Mouse (Mus musculus): ENCODE data around the gene Slc41a2.

Gene Slc41a2

DNA sequence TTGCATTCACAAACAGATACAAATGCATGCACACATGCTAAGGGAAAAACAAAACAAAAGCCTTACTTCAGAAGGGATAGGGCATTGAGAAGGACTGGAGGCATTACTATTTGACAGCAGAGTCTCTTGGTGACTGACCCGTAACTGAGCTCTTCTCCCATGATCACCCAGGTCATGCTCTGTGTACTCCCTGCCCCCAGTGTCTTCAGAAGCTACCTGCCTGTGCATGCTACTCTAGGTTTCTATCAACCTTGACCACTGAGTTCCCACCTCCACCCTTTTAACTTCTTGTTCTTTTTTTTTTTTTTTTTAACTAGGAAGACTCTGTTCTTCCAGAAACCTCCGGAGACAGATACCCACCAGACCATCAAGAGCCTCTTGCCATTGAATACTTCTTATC is 13.0 kb upstream of the Slc41a2 start:
- no peak for DNase-seq

DNA sequence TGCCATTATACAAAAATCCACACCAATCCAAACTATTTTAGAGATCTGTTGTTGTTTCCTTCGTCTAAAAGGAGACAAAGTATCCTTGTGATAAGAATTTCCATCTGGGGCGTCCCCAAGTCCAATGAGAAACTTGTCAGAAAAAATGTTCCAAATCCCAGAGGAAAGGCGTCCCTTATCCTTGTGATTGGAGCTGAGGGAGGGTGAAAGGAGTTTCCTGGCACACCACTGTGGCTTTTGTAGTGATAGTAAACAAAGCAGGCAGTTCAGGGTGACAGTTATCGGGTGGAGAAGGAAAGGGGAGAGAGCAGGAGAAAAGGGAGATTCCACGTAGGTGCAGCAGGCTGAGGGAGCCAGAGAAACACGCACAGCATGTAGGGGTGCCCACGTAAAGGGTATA is 9.8 kb upstream of the Slc41a2 start:
- DNase-seq = no peak

DNA sequence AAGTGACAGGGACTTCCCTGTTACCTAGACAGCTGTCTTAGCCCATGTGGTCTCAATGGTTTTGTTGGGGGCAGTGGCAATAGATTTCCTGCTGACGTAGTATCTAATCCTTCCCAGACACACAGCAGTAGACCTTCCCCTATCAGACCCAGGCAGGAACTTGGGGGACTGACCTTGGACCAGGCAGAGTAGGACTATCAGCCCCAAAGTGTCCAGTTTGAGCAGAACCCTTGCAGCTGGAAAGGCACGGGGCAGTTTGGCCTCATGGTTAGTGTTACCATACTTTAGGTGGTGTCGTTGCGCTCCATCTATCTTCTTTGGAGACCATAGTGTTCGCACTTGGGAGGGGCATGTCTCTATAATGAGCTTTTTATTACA is 8.7 kb upstream of the Slc41a2 start:
- no peak for DNase-seq

DNA sequence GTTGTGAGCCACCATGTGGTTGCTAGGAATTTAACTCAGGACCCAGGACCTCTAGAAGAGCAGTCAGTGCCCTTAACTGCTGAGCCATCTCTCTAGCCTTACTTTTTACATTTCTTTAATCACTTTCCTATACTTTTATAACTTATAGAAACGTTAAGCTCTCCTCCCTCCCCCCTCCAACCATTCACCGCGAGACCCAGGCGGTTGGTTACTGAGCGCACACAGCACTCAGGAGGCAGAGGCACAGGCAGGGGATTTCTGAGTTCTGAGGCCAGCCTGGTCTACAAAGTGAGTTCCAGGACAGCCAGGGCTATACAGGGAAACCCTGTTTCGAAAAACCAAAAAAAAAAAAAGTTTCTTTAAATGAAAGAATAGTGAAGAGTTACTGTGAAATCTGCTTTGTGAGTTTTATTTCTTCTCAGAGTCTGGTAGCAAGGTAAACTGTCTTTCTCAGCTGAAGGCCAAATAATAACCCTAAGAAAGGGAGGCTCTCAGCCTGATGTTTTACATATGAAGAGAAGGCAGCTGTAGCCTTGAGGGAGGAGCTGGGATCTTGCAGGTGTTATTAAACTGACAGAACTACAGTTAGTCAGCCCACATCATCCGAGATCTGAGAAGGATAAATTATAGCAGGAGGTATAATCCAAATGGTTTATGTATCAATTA is 8.1 kb upstream of the Slc41a2 start:
- DNase-seq = no peak

DNA sequence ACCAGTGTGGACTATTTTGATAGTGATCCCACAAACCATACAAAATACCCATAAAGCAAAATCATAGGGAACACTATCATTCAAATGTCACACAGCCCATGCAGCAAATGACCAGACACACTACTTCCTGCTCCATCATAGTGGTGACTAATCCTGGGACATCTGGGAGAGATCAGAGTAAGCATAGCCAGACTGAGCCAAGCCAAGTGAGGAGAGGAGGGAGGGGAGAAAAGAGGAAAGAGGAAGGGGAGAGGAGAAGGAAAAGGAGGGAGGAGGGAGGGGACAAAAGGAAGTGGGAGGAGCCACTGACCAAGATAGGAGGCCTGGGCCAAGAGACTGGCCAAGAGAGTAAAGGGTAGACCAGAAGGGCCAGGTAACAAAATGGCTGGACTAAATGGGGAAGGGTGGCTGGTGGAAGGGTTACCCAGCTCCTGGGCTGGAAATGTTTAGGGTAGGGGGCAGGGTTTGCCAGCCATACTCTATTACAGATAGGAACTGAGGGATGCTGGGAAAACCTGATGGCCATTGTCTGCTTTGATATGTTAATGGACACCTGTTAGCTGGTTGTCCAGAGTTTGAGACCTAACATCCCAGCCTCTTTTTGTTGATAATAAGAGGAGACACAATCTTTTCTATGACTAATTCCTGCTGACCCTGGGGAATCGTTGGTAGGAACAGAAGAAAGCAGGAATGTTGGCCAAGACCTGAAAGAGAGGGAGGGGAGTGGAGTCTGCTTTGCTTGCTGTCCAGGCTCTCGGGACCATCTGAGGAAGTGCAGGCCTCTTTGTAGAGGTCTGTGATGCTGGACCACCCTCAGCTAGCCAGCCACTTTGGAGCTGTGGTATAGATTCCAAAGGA is 6.4 kb upstream of the Slc41a2 start:
- DNase-seq = no peak

DNA sequence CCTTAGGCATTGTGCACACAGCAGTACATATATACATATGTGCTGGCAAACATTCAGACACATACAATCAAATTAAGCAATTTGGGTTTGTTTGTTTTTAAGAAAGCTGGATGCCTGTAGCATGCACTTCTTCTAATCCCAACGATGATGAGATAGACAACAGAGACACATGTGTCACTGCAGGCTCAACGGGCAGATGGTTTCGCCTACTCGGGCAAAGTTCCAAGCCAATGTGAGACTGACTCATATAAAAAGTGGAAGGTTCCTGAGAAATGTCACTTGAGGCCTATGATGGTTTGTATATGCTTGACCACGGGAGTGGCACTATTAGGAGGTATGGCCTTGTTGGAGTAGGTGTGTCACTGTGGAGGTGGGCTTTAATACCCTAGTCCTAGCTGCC is 5.5 kb upstream of the Slc41a2 start:
- peak; percentile 34 to 45 for DNase-seq

DNA sequence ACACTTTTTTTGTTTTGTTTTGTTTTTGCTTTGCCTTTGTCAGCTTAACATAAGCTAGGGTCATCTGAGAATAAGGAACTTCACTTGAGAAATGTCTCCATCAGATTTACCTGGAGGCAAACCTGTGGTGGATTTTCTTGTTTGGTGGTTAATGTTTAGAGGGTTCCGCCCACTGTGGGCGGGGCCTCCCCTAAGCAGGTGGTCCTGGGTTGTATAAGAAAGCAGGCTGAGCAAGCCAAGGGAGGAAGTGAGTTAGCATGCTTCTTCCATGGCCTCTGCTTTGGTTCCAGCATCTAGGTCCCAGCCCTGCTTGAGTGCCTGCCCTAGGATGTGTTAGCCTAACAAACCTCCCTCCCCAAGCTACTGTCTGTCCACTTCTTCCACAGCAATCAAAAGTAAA is 3.5 kb upstream of the Slc41a2 start:
- DNase-seq = no peak

DNA sequence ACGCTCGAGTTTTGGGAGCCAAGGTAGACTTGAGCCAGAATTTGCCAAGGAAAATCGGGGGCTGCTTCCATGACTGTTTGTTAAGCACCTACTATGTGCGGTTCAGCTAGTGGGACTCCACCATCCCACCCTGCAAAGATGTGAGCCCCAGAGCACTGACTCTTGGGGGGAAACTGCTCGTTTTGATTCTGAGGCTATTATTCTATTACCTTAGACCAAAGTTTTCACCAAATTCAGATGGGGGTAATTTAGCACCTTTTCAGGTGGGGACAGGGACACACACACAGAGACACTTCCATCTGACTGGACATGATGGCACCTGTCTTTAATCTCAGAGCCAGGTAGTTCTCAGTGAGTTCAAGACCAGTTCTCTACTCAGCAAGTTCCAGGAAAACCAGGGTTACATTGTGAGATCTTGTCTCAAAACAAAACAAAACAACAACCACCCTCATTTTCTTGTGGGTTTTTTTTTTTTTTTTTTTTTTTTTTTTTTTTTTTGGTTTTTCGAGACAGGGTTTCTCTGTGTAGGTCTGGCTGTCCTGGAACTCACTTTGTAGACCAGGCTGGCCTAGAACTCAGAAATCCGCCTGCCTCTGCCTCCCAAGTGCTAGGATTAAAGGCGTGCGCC is 403 bp upstream of the Slc41a2 start:
- DNase-seq = no peak

DNA sequence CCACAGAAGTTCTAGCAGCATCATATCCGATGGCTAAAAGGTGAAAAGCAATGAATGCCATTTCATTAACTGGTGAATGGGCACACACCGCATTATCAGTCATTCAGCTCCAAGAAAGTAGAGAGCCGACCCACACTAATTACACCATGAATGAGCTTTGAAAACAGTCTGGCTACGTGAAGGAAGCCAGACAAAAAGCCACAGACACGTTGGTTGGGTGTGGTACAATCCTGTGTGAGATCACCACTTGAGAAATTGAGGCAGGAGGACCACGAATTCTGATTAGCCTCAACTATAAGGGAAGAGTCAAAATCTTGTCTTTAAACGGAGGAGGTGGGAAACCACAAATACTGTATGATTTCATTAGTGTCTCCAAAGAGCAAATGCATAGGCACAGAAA is 1.3 kb downstream of the Slc41a2 start:
- DNase-seq = no peak

DNA sequence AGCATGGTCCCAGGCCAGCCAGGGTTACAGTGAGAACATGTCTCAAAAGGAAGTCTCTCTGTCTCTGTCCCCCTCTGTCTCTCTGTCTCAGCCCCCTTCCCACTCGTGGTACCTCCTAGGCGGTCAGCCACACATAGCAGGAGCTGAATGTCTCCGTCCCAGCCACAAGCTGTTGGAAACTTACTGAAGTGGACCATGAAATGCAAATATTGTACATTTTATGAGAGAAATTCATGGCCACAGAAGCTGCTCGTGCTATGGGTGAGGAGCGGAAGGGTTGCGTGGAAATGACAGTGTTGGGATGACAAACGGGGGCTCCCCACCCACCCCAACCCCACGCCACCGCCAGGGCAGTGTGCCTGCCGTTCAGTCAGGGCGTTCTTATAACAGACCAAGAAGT is 5.1 kb downstream of the Slc41a2 start:
- DNase-seq = no peak

DNA sequence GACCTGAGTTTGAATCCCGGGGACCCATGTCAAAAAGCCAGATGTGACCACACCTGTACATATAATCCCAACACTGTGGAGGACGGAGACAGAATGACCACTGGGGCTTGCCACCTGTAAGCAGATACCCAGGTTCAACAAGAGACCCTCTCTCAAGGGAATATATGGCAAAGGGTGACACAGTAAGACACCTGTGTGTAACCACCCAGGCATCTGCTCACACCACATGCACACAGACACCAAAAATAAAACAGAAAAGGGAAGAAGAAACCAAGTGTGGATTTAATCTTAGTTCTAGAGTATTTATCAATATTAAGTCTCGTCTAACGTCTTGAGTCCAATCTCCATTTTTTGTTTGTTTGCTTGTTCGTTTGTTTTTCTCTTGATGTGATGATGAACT is 5.9 kb downstream of the Slc41a2 start:
- DNase-seq = no peak

DNA sequence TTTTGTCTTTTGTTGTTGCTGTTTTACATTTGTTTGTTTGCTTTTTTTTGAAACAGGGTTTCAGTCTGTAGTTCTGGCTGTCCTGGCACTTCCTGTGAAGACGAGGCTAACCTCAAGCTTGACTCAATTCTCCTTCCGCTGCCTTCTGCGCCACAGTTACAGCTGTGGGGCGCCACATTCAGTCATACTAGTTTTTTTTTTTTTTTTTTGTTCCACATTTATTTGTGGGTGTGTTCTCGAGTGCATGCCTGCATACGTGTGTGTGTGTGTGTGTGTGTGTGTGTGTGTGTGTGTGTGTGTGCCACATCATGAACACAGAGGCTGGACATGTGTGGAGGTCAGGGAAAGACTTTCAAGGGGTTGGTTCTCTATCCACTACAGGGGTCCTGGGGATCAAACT is 7.3 kb downstream of the Slc41a2 start:
- no peak for DNase-seq

DNA sequence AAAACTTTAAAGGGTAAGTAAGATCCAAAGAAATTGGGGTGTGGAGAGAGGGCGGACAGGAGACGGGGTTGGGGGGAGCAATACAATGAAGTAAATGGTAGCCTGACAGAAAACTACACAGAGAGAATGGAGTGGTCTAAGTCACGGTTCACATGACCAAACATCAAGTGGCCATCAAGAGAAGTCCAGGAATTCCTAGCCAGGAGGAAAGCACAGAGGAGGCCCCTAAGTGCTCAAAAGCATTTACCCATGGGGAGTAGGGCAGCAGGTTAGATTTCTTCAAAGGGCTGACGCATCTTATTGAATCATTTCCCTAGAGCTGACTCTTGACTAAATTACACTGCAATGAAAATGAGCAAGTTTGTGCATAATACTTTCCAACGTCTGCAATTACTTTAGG is 8.9 kb downstream of the Slc41a2 start:
- no peak for DNase-seq

DNA sequence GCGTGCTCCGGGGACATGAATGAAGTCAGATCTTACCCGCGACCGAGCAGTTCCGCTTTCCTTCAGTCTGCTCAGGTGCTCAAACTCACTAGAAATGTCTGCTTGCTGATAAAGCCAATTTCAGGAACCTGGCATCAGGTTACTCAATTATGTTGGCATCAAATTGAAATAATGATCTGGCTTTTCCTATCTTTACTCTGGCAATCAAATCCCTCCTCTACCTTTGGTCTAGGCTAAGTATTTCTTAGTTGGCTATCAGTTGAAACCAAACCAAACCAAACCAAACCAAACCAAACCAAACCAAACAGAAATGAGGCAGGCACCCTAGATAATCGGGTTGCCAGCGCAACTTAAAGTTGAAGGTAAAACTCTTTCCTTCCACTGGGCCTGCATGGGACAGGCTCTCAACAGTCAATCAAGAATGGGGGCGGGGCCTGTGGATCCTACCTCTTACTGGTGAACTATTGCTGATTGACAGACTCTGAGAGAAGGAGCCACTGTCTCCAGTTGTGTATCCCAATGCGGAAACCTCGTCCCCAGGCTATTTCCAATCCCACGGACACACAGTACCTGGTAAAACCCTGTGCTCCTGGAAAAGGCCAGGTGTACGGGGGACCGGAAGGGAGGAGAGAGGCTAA is 10.9 kb downstream of the Slc41a2 start:
- no peak for DNase-seq

DNA sequence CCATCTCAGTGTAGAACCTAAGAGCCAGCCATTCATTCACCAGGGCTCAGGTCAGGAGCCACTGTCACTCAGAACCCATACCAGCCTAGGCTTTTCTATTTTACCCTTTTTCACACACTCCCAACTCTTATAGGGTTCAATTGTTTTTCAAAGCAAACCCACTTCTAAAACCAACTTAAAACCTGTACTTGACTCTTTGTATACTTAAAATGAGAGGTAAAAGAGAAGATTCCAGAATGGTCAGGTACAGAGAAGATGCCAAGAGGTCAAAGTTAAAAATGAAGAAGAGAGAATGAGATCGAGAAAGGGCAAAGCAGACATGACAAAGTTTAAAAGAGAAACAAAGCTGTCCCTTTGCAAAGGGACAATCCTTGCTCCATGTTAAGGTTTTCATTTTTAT is 11.8 kb downstream of the Slc41a2 start:
- no peak for DNase-seq

DNA sequence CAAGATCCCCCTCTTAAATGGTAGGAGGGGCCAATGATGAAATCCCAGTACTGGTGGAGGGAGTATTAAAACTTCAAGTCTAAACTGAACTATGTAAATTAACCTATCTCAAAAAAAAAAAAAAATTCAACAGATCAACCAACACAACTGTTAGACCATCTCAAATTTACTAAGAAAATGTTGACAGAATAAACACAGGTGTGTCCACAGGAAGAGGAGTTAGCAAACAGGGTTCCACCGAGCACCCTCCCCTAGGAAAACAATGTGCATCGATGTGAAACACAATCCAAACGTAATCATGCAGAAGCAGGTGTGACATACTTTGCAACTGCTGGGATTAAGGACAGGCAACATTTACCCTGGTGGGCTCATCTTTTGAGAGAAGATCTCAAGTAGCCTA is 12.8 kb downstream of the Slc41a2 start:
- DNase-seq = no peak

DNA sequence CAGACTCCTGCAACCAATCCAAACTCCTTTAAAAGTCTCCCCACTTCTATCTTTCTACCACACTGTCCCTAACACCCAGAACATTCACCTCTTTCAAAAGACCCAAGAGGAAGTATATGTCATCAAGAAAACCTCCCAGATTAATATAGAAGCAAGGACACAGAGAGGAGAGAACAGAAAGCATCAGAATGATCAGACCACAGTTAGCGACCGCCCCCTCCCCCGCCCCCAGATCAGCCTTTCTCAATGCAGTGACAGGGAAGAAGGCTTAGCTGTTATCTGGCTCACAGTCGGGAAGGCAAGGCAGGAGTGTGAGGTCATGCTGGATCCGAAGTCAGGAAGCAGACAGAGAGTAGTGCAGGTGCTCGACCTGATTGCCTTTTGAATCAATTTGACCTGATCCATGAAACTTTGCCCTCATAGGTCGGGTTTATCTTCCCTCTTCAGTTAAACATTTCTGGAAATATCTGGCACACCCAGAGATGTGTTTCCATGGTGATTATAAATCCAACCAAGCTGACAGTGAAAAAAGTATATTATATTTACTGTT is 15.1 kb downstream of the Slc41a2 start:
- no peak for DNase-seq

DNA sequence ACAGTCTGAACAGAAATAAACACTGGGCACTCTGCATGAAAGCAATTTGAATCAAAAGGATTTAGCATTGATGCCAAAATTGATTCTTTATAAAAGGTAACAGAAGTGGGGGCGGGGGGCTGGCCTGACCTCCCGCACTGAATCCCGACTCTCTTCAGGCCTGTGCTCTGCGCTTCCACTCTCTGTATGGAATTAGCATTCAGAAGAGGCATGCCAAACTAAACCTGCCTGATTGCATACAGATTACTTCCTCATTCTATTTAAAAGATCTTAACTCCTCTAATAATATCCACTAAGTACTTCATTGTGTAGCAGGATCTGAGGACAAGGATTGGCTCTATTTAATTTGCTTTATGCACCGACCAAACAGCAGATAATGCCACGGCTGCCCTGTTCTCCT is 16.2 kb downstream of the Slc41a2 start:
- no peak for DNase-seq

DNA sequence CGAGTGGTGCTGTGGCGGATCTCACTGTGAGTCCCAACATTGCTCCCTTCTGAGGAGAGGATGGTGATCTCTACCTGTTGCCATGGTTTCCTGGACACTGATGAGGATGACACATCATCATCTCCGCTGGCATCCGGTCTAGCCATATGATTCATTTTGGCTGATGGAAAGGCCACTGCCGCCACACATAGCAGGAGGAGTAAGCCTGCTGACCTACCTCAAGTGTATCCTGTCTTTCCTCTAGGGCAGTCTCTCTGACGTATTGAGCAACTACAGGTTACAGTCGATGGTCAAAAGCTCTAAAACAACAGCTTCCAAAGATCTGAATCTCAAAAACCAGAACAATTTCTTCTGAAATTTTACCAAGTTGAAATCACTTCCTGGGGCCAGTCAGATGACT is 16.8 kb downstream of the Slc41a2 start:
- DNase-seq = peak; percentile 68 to 72

DNA sequence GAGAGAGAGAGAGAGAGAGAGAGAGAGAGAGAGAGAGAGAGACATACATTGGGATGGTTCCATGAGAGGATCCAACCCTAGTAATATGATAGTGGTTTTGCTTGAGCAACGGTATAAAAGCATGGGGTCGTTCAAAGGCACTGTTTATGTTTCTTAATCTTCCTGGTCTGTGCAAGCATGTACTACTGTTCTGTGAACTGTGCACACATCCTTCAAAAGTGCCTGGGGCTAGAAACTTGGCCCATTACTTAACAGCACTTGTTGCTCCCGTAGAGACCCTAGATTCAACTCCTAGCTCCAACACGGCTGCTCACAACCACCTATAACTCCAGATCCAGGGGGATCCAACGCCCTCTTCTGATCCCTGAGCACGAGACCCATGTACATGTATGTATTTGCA is 17.3 kb downstream of the Slc41a2 start:
- DNase-seq = no peak

DNA sequence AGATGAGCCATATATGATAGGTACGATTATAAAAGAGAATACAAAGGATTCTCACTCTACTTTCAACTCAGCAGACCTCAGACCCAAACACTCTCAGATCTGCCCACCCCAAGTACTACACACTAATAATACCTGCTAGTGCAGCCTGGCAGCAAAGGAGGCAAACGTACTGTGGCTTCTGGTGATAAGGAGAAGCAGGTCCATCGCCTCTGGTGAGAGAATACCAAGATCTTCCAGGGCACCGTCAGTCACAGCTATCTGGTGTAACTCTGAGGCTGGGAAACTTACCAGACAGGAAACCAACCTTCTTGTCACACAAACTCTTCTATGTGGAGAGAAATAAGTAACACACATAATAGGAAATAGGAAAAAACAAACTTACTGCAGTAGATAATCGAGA is 24.6 kb downstream of the Slc41a2 start:
- no peak for DNase-seq

DNA sequence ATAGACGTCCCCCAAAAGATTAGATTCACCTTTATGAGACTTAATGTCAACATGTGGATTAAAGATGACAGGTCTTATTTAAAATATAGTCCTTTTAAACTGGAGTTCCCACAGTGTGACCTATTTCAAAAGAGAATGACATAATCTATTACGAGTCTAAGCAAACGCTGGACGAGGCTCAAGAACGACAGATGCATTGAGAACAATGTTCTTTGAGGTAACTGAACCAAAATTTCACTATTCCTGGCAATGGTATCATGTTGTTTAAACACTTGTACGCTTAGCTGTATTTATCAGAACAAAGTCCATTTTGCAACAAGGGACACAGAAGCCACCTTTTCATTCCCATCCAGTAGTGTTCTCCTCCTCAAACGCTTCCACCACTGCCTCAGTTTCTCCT is 27.3 kb downstream of the Slc41a2 start:
- peak; percentile 17 to 29 for DNase-seq

DNA sequence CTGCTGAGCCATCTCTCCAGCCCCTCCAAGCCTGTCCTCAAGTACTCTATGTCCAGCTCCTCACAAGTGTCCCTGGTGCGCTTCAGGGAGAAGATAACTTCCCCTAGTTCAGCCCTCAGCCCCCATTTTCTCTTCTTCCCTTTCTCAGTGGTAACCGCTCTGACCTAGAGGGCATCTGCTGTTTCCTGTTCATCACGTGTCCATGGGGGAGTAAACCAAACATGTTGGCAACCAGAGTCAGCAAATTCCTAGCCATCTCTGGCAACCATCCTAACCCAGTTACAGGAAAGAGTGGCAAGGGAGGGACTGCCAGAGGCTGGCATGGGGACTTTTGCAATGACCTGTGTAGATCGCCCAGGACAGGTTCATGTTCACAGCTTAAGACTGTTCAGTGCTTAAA is 36.0 kb downstream of the Slc41a2 start:
- DNase-seq = no peak
